Mouse (Mus musculus): ENCODE data around the gene Apob. TPM values are rescaled to one million over a fixed set of nuclear protein-coding genes. Genes with fewer than 3 reads are reported as not detected.

The Apob gene
- 6,008 TPM for polyA plus RNA-seq (2014; fragmentation: Illumina TruSeq; extraction: RNeasy Lipid Tissue Mini Kit (QIAGEN cat#74804); ENCODE audit: low replicate concordance)

DNA sequence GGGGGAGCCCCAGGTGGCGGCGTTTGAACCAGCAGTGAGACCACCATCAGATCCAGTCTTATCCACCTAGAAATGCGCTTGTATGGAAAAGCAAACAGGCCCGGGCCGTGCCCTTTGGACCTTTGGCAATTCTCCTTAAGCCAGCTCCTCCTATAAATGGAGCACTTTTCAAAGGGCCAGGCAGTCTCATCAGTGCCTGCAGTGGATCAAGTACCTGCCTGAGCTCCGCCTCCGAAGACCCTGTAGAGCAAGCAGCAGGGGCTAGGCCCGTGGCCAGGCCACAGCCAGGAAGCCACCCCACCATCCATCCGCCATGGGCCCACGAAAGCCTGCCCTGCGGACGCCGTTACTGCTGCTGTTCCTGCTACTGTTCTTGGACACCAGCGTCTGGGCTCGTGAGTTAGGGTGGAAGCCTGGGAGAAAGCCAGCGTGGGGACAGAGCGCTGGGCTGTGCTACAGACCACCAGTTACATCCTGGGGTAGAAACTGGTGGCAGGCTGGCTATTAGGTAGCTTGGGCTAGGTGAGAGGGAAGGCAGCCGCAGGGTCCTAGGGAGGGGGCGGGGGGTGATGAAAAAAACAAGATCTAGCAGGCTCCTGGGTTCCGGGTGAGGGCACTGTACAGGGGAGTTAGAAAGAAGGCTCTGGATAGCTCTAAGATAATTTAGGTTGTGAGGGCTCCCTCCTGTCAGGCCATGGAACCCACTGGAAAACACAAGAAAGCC lies at the start of gene Apob:
Apob (plus strand) TSS at position 183 of the 724 bp plus-strand sequence.

Other genes starting within 250 kb of the Apob start
- 49.0 TPM for gene Ldah, start 230.5 kb downstream of the Apob start, polyA plus RNA-seq (2014; fragmentation: Illumina TruSeq; extraction: RNeasy Lipid Tissue Mini Kit (QIAGEN cat#74804); ENCODE audit: low replicate concordance)

Data from small intestine, adult 10 weeks (tissue).